Mouse (Mus musculus) MEL (cell line): Measurements from ENCODE around the gene Gatad1. TPM values are rescaled to one million over a fixed set of nuclear protein-coding genes. Genes with fewer than 3 reads are reported as not detected.
A peak's percentile ranks its signal among the peaks of the same experiment; 100 is the strongest.

Source experiments
- DNase-seq: peaks from one replicate; pipeline ENCODE4 v3.0.0; 2011; ENCODE audit warnings: low read depth, low spot score
- H3K27ac ChIP-seq: 2 replicates; pipeline ENCODE4 v1.5.1; 2012; ENCODE audit warnings: low read depth, mild to moderate bottlenecking, control low read depth, low read length, moderate library complexity; ENCODE audit not compliant: control insufficient read depth
- H3K27me3 ChIP-seq, 2 experiments: fragments of 150-350 bp in 1 of 2; sonication (generic) in 1 of 2; 2 replicates each; pipeline ENCODE4 v1.6.1; 2012; ENCODE audit warnings: low read length in 2 of 2, mild to moderate bottlenecking in 2 of 2, improper control_type of control experiment in 1 of 2, moderate library complexity in 1 of 2; ENCODE audit not compliant: insufficient read depth in 2 of 2, control insufficient read depth in 1 of 2
- H3K36me3 ChIP-seq, 2 experiments: 2 replicates each; pipeline ENCODE4 v1.6.1; 2012 to 2014; ENCODE audit warnings: low read length in 2 of 2, improper control_type of control experiment in 1 of 2, inconsistent platforms in 1 of 2, mild to moderate bottlenecking in 1 of 2; ENCODE audit not compliant: insufficient read depth in 2 of 2, control insufficient read depth in 1 of 2
- H3K4me1 ChIP-seq, 2 experiments: fragments of 150-350 bp in 1 of 2; sonication (generic) in 1 of 2; 2 replicates each; pipeline ENCODE4 v1.6.1; 2012; ENCODE audit warnings: low read length in 2 of 2, improper control_type of control experiment in 1 of 2, mild to moderate bottlenecking in 1 of 2; ENCODE audit not compliant: insufficient read depth in 2 of 2, control insufficient read depth in 1 of 2
- H3K4me3 ChIP-seq, 2 experiments: fragments of 150-350 bp in 1 of 2; sonication (generic) in 1 of 2; 2 replicates each; pipeline ENCODE4 v1.5.1; 2012; ENCODE audit warnings: low read depth in 2 of 2, low read length in 2 of 2, mild to moderate bottlenecking in 2 of 2, moderate library complexity in 2 of 2, control low read depth in 1 of 2, improper control_type of control experiment in 1 of 2; ENCODE audit not compliant: control insufficient read depth in 1 of 2, insufficient read depth in 1 of 2
- H3K79me2 ChIP-seq: 2 replicates; pipeline ENCODE4 v1.6.1; 2012; ENCODE audit warnings: mild to moderate bottlenecking, low read length, moderate library complexity; ENCODE audit not compliant: control insufficient read depth, poor library complexity, insufficient read depth
- H3K9ac ChIP-seq: 2 replicates; pipeline ENCODE4 v1.6.1; 2012; ENCODE audit warnings: low read depth, mild to moderate bottlenecking, control low read depth, low read length, moderate library complexity; ENCODE audit not compliant: control insufficient read depth, poor library complexity, severe bottlenecking
- H3K9me3 ChIP-seq: fragments of 150-350 bp; sonication (generic); replicated peaks from 2 replicates; pipeline ENCODE4 v1.6.1; 2012; ENCODE audit warnings: mild to moderate bottlenecking, low read length, improper control_type of control experiment, moderate library complexity; ENCODE audit not compliant: insufficient read depth
- BHLHE40 ChIP-seq: IDR thresholded peaks from 2 replicates; pipeline ENCODE4 v1.6.1; 2012; ENCODE audit warnings: low read depth, mild to moderate bottlenecking, inconsistent platforms, low read length, improper control_type of control experiment, borderline replicate concordance
- CHD1 ChIP-seq: IDR thresholded peaks from 2 replicates; pipeline ENCODE4 v1.6.1; 2012; ENCODE audit warnings: low read depth, mild to moderate bottlenecking, inconsistent platforms, low read length, improper control_type of control experiment
- CHD2 ChIP-seq: IDR thresholded peaks from 2 replicates; pipeline ENCODE4 v1.6.1; 2011; ENCODE audit warnings: low read length, improper control_type of control experiment
- CTCF ChIP-seq, 3 experiments: IDR thresholded peaks in 2 of 3; conservative IDR thresholded peaks in 1 of 3; 2 replicates each; pipeline ENCODE4 v1.5.1; 2011 to 2012; ENCODE audit warnings: low read length in 3 of 3, low read depth in 2 of 3, mild to moderate bottlenecking in 2 of 3, improper control_type of control experiment in 1 of 3, inconsistent platforms in 1 of 3, mixed read lengths in 1 of 3, moderate library complexity in 1 of 3; ENCODE audit not compliant: control insufficient read depth in 1 of 3, insufficient read depth in 1 of 3, poor library complexity in 1 of 3, severe bottlenecking in 1 of 3
- E2F4 ChIP-seq: IDR thresholded peaks from 2 replicates; pipeline ENCODE4 v1.6.1; 2011; ENCODE audit warnings: low read depth, low read length, improper control_type of control experiment, borderline replicate concordance
- ELF1 ChIP-seq: IDR thresholded peaks from 2 replicates; pipeline ENCODE4 v1.6.1; 2014; ENCODE audit warnings: low read depth, mild to moderate bottlenecking, inconsistent platforms, low read length, improper control_type of control experiment, moderate library complexity
- EP300 ChIP-seq, 2 experiments: IDR thresholded peaks; 2 replicates each; pipeline ENCODE4 v1.6.1; 2011; ENCODE audit warnings: improper control_type of control experiment in 2 of 2, low read length in 2 of 2, low read depth in 1 of 2, mild to moderate bottlenecking in 1 of 2
- GABPA ChIP-seq: IDR thresholded peaks from 2 replicates; pipeline ENCODE4 v1.6.1; 2012; ENCODE audit warnings: low read depth, mild to moderate bottlenecking, inconsistent platforms, low read length, improper control_type of control experiment, moderate library complexity
- GATA1 ChIP-seq: IDR thresholded peaks from 2 replicates; pipeline ENCODE4 v1.6.1; 2011; ENCODE audit warnings: low read depth, low read length, improper control_type of control experiment
- HCFC1 ChIP-seq: IDR thresholded peaks from 2 replicates; pipeline ENCODE4 v1.6.1; 2012; ENCODE audit warnings: low read depth, mild to moderate bottlenecking, inconsistent platforms, low read length, improper control_type of control experiment, moderate library complexity
- JUND ChIP-seq: IDR thresholded peaks from 2 replicates; pipeline ENCODE4 v1.6.1; 2011; ENCODE audit warnings: low read depth, mild to moderate bottlenecking, improper control_type of control experiment, low read length
- MAFK ChIP-seq: IDR thresholded peaks from 2 replicates; pipeline ENCODE4 v1.6.1; 2011; ENCODE audit warnings: low read depth, mild to moderate bottlenecking, low read length, improper control_type of control experiment, borderline replicate concordance
- MAX ChIP-seq: IDR thresholded peaks from 2 replicates; pipeline ENCODE4 v1.6.1; 2011; ENCODE audit warnings: low read length, improper control_type of control experiment
- MAZ ChIP-seq: IDR thresholded peaks from 2 replicates; pipeline ENCODE4 v1.6.1; 2012; ENCODE audit warnings: low read depth, mild to moderate bottlenecking, inconsistent platforms, low read length, improper control_type of control experiment
- MXI1 ChIP-seq: IDR thresholded peaks from 2 replicates; pipeline ENCODE4 v1.6.1; 2011; ENCODE audit warnings: mild to moderate bottlenecking, low read depth, low read length, improper control_type of control experiment
- MYC ChIP-seq: IDR thresholded peaks from 2 replicates; pipeline ENCODE4 v1.6.1; 2011; ENCODE audit warnings: low read depth, mild to moderate bottlenecking, low read length, improper control_type of control experiment, moderate library complexity
- NELFE ChIP-seq: IDR thresholded peaks from 2 replicates; pipeline ENCODE4 v1.6.1; 2011; ENCODE audit warnings: low read depth, low read length, improper control_type of control experiment
- NRF1 ChIP-seq: IDR thresholded peaks from 2 replicates; pipeline ENCODE4 v1.6.1; 2014; ENCODE audit warnings: low read depth, mild to moderate bottlenecking, inconsistent platforms, low read length, improper control_type of control experiment, moderate library complexity; ENCODE audit not compliant: poor library complexity, insufficient read depth, severe bottlenecking
- POLR2A ChIP-seq, 2 experiments: IDR thresholded peaks; 2 replicates each; pipeline ENCODE4 v1.6.1; 2011 to 2012; ENCODE audit warnings: low read length in 2 of 2, mild to moderate bottlenecking in 2 of 2, control low read depth in 1 of 2, improper control_type of control experiment in 1 of 2, low read depth in 1 of 2, moderate library complexity in 1 of 2; ENCODE audit not compliant: control insufficient read depth in 1 of 2, insufficient read depth in 1 of 2, poor library complexity in 1 of 2
- POLR2AphosphoS2 ChIP-seq: IDR thresholded peaks from 2 replicates; pipeline ENCODE4 v1.6.1; 2011; ENCODE audit warnings: low read length, improper control_type of control experiment
- RAD21 ChIP-seq: IDR thresholded peaks from 2 replicates; pipeline ENCODE4 v1.6.1; 2011; ENCODE audit warnings: mild to moderate bottlenecking, low read depth, low read length, improper control_type of control experiment
- RCOR1 ChIP-seq: IDR thresholded peaks from 2 replicates; pipeline ENCODE4 v1.6.1; 2012; ENCODE audit warnings: low read depth, mild to moderate bottlenecking, inconsistent platforms, low read length, improper control_type of control experiment
- TBP ChIP-seq: IDR thresholded peaks from 2 replicates; pipeline ENCODE4 v1.8.0; 2011; ENCODE audit warnings: low read depth, low read length, improper control_type of control experiment
- TCF12 ChIP-seq: IDR thresholded peaks from 2 replicates; pipeline ENCODE4 v1.6.1; 2014; ENCODE audit warnings: low read depth, mild to moderate bottlenecking, inconsistent platforms, low read length, improper control_type of control experiment, moderate library complexity
- UBTF ChIP-seq: IDR thresholded peaks from 2 replicates; pipeline ENCODE4 v1.6.1; 2012; ENCODE audit warnings: low read depth, mild to moderate bottlenecking, inconsistent platforms, low read length, improper control_type of control experiment, moderate library complexity, borderline replicate concordance; ENCODE audit not compliant: insufficient read depth
- USF1 ChIP-seq: IDR thresholded peaks from 2 replicates; pipeline ENCODE4 v1.6.1; 2014; ENCODE audit warnings: low read depth, mild to moderate bottlenecking, inconsistent platforms, low read length, improper control_type of control experiment, moderate library complexity
- USF2 ChIP-seq, 2 experiments: IDR thresholded peaks; 2 replicates each; pipeline ENCODE4 v1.6.1; 2011 to 2012; ENCODE audit warnings: improper control_type of control experiment in 2 of 2, low read length in 2 of 2, borderline replicate concordance in 1 of 2, inconsistent platforms in 1 of 2, low read depth in 1 of 2, mild to moderate bottlenecking in 1 of 2; ENCODE audit not compliant: insufficient read depth in 1 of 2
- ZC3H11A ChIP-seq: IDR thresholded peaks from 2 replicates; pipeline ENCODE4 v1.6.1; 2012; ENCODE audit warnings: low read depth, mild to moderate bottlenecking, inconsistent platforms, low read length, improper control_type of control experiment
- ZMIZ1 ChIP-seq: IDR thresholded peaks from 2 replicates; pipeline ENCODE4 v1.6.1; 2012; ENCODE audit warnings: low read depth, mild to moderate bottlenecking, inconsistent platforms, low read length, improper control_type of control experiment, moderate library complexity
- ZNF384 ChIP-seq: IDR thresholded peaks from 2 replicates; pipeline ENCODE4 v1.6.1; 2012; ENCODE audit warnings: low read depth, mild to moderate bottlenecking, inconsistent platforms, low read length, improper control_type of control experiment
- polyA plus RNA-seq, 2 experiments: library from polyadenylated mRNA; stranded (reverse) in 1 of 2; unstranded in 1 of 2; fragments of >175 nt in 1 of 2; fragments of >200 nt in 1 of 2; gene quantifications; 2 replicates each; pipeline versions ENCODE4 v1.2.1 to v1.2.4; 2012; ENCODE audit warnings: low replicate concordance in 2 of 2, low read depth in 1 of 2; ENCODE audit not compliant: insufficient read length in 2 of 2, insufficient read depth in 1 of 2, missing spikeins in 1 of 2
- total RNA-seq: library from RNA; depleted of rRNA; stranded (reverse); fragments of 300-350 nt; gene quantifications from 2 replicates; pipeline ENCODE4 v1.2.3, GENCODE M21; 2012

The Gatad1 gene
- total and polyA plus RNA-seq, 3 experiments = 119 to 564 (median 186) TPM

DNA sequence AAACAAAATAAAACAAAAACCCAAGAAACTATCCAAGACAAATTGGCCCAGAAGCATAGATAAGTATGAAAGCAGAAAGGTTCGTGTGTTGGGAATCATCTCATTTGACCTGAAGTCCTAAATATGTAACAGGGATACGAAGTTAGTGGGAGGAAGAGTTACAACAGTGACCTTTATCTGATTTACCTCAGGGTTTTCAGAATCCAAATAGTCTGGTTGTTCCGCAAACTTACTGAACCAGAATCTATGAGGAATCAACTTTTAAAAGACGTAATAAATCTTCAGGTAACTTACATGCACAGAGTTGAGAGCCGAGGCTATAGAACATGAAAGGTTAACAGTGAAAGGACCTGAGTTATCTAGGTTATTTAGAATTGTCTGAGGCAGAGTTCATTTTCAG, 58.2 kb downstream of the Gatad1 start:
- Histone ChIP-seq H3K36me3 (peaks cover 0 to 7% of the 10 kb centered on the region in 2 experiments; a peak in 2 of 4 replicates), H3K4me3 (no peak overlapping the region), H3K79me2 (peaks cover 14% of the 10 kb centered on the region), H3K27me3 (no peaks in the 10 kb centered on the region), H3K9me3 (no peaks in the 10 kb centered on the region), H3K9ac (no peak overlapping the region), H3K27ac (no peak overlapping the region), H3K4me1 (peaks cover 2 to 4% of the 10 kb centered on the region in 2 experiments; a peak in 2 of 4 replicates)
- no peak for DNase-seq
- no peak for TF ChIP-seq ELF1
- TF ChIP-seq E2F4 = no peak
- TF ChIP-seq JUND = no peak
- TF ChIP-seq MAFK = no peak
- no peak for TF ChIP-seq RAD21
- TF ChIP-seq USF1 = no peak
- no peak for TF ChIP-seq GABPA
- no peak for TF ChIP-seq GATA1
- no peak for TF ChIP-seq CHD1
- TF ChIP-seq NRF1 = no peak
- no peak for TF ChIP-seq MAX
- no peak for TF ChIP-seq NELFE
- no peak for TF ChIP-seq BHLHE40
- TF ChIP-seq RCOR1 = no peak
- TF ChIP-seq TCF12 = no peak
- no peak for TF ChIP-seq UBTF
- no peak for TF ChIP-seq MAZ

DNA sequence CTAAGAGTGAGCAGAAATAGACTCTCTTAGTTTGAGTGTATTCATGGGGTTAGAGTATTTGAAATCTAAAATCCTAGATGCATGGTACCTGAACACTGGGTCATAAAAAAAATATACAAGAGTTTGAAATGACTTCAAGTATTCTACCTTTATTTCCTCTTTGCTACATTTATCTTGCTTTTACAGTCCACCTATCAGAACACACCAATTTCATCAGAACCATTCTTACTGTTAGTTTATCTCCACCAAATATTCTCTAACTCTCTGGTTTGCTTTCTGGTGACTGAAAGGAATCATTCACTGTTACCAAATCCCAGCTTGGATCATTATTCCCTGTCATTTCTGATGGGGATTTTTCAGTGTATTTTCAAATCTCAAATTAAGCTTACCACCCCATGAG, 59.8 kb downstream of the Gatad1 start:
- peak overlapping the region; percentile 84 to 91 for H3K4me3 ChIP-seq
- peaks cover 14% of the 10 kb centered on the region for H3K79me2 ChIP-seq
- H3K36me3 ChIP-seq = peaks cover 3 to 7% of the 10 kb centered on the region in 2 experiments; a peak in 2 of 4 replicates
- DNase-seq = peak; percentile 35
- H3K9me3 ChIP-seq = no peaks in the 10 kb centered on the region
- peaks cover 2 to 4% of the 10 kb centered on the region in 2 experiments; a peak in 2 of 4 replicates for H3K4me1 ChIP-seq
- no peaks in the 10 kb centered on the region for H3K27me3 ChIP-seq
- H3K27ac ChIP-seq = no peak overlapping the region
- H3K9ac ChIP-seq = peak overlapping the region; percentile 72; the same call in 1 of the 2 replicates
- TF ChIP-seq JUND (no peak), NRF1 (no peak), ZC3H11A (no peak), MAZ (no peak), CTCF (IDR thresholded peaks at IDR 0.05 in 2 of 3, conservative IDR thresholded peaks at IDR 0.05 in 1 of 3; ENCODE audit: control insufficient read depth in 1 of 3, insufficient read depth in 1 of 3, low read depth in 2 of 3, low read length in 3 of 3, poor library complexity in 1 of 3, severe bottlenecking in 1 of 3) (no peak), ZMIZ1 (no peak), USF2 (IDR thresholded peaks at IDR 0.05; ENCODE audit: borderline replicate concordance in 1 of 2, insufficient read depth in 1 of 2, low read depth in 1 of 2, low read length in 2 of 2) (no peak), E2F4 (no peak), EP300 (IDR thresholded peaks at IDR 0.05; ENCODE audit: low read depth in 1 of 2, low read length in 2 of 2) (peak; percentile 52 to 65; a peak in 3 of 4 replicates), POLR2A (IDR thresholded peaks at IDR 0.05; ENCODE audit: control insufficient read depth in 1 of 2, insufficient read depth in 1 of 2, low read depth in 1 of 2, low read length in 2 of 2, poor library complexity in 1 of 2) (no peak), HCFC1 (no peak), MAX (no peak), RCOR1 (peak; percentile 43; the same call in 1 of the 2 replicates), CHD2 (no peak), MYC (no peak), POLR2AphosphoS2 (no peak), RAD21 (no peak), CHD1 (no peak), ZNF384 (no peak), UBTF (no peak), MXI1 (no peak), TBP (no peak), MAFK (no peak)
